Mouse (Mus musculus) ES-E14 (cell line): Measurements from ENCODE around the gene Gfer.

ENCODE experiments used
- CHD2 ChIP-seq: IDR thresholded peaks from 2 replicates; pipeline ENCODE4 v1.6.1; 2014; ENCODE audit warnings: mild to moderate bottlenecking, low read depth, low read length, inconsistent platforms
- HCFC1 ChIP-seq: IDR thresholded peaks from 2 replicates; pipeline ENCODE4 v1.6.1; 2012; ENCODE audit warnings: low read length, inconsistent platforms, borderline replicate concordance; ENCODE audit not compliant: insufficient read depth
- MAFK ChIP-seq: IDR thresholded peaks from 2 replicates; pipeline ENCODE4 v1.6.1; 2014; ENCODE audit warnings: mild to moderate bottlenecking, low read depth, low read length, inconsistent platforms; ENCODE audit not compliant: insufficient read depth
- ZNF384 ChIP-seq: IDR thresholded peaks from 2 replicates; pipeline ENCODE4 v1.6.1; 2012; ENCODE audit warnings: low read depth, low read length, inconsistent platforms

- TF ChIP-seq ZNF384 (no peak), HCFC1 (no peak), MAFK (no peak), CHD2 (no peak)
Measured at GRCm38 (mm10) chr17:24730787-24731186, 34.8 kb upstream of the Gfer start.
